Mouse (Mus musculus) CH12.LX (cell line): Measurements from ENCODE around the gene Ptprk. TPM values are rescaled to one million over a fixed set of nuclear protein-coding genes. Genes with fewer than 3 reads are reported as not detected.

Experiments
- DNase-seq: peaks from one replicate; pipeline ENCODE4 v3.0.0-alpha.2; 2013; ENCODE audit errors: extremely low read depth
- H3K27ac ChIP-seq: 2 replicates; pipeline ENCODE4 v1.5.1; 2012; ENCODE audit warnings: low read depth, mild to moderate bottlenecking, control low read depth, moderate library complexity; ENCODE audit not compliant: insufficient read depth
- H3K27me3 ChIP-seq: replicated peaks from 2 replicates; pipeline ENCODE3; 2012; ENCODE audit warnings: inconsistent platforms
- H3K36me3 ChIP-seq, 2 experiments: replicated peaks in 1 of 2; 2 replicates each; pipeline versions ENCODE3 to v1.6.1; 2012; ENCODE audit warnings: inconsistent platforms in 1 of 2, low read length in 1 of 2, mild to moderate bottlenecking in 1 of 2, mixed read lengths in 1 of 2, moderate library complexity in 1 of 2; ENCODE audit not compliant: control insufficient read depth in 1 of 2, insufficient read depth in 1 of 2
- H3K4me1 ChIP-seq, 2 experiments: 2 replicates each; pipeline ENCODE4 v1.6.1; 2012; ENCODE audit warnings: inconsistent platforms in 1 of 2, moderate library complexity in 1 of 2; ENCODE audit not compliant: insufficient read depth in 2 of 2, control insufficient read depth in 1 of 2
- H3K4me2 ChIP-seq: 2 replicates; pipeline ENCODE4 v1.6.1; 2012; ENCODE audit warnings: low read depth, mild to moderate bottlenecking, control low read depth; ENCODE audit not compliant: poor library complexity, insufficient read depth, severe bottlenecking
- H3K4me3 ChIP-seq, 3 experiments: fragments of 150-350 bp in 1 of 3; sonication (generic) in 1 of 3; replicated peaks in 1 of 3; 2 replicates each; pipeline versions ENCODE3 to v1.5.1; 2011 to 2012; ENCODE audit warnings: low read depth in 2 of 3, low read length in 2 of 3, mild to moderate bottlenecking in 2 of 3, moderate library complexity in 2 of 3, control low read depth in 1 of 3, improper control_type of control experiment in 1 of 3, inconsistent platforms in 1 of 3, mixed read lengths in 1 of 3; ENCODE audit not compliant: poor library complexity in 1 of 3
- H3K79me2 ChIP-seq: replicated peaks from 2 replicates; pipeline ENCODE4 v1.6.1; 2012; ENCODE audit warnings: mild to moderate bottlenecking, moderate library complexity; ENCODE audit not compliant: control insufficient read depth, poor library complexity, insufficient read depth, severe bottlenecking; ENCODE audit errors: extremely low read depth
- H3K9ac ChIP-seq: 2 replicates; pipeline ENCODE4 v1.6.1; 2012; ENCODE audit warnings: low read depth, mild to moderate bottlenecking, control low read depth, moderate library complexity; ENCODE audit not compliant: insufficient read depth
- H3K9me3 ChIP-seq: replicated peaks from 2 replicates; pipeline ENCODE3; 2012; ENCODE audit warnings: low read length, inconsistent platforms, mixed read lengths
- BHLHE40 ChIP-seq: IDR thresholded peaks from 2 replicates; pipeline ENCODE4 v1.6.1; 2011; ENCODE audit warnings: mild to moderate bottlenecking, low read depth, low read length, improper control_type of control experiment
- CHD2 ChIP-seq: IDR thresholded peaks from 2 replicates; pipeline ENCODE4 v1.6.1; 2011; ENCODE audit warnings: low read length, improper control_type of control experiment
- CTCF ChIP-seq, 2 experiments: IDR thresholded peaks in 1 of 2; conservative IDR thresholded peaks in 1 of 2; 2 replicates each; pipeline ENCODE4 v1.5.1; 2011 to 2012; ENCODE audit warnings: low read depth in 2 of 2, low read length in 2 of 2, improper control_type of control experiment in 1 of 2, inconsistent platforms in 1 of 2, mild to moderate bottlenecking in 1 of 2, moderate library complexity in 1 of 2
- HCFC1 ChIP-seq: IDR thresholded peaks from 2 replicates; pipeline ENCODE4 v1.6.1; 2012; ENCODE audit warnings: low read depth, mild to moderate bottlenecking, inconsistent platforms, low read length, improper control_type of control experiment
- JUN ChIP-seq: IDR thresholded peaks from 2 replicates; pipeline ENCODE4 v1.6.1; 2011; ENCODE audit warnings: low read depth, mild to moderate bottlenecking, low read length, improper control_type of control experiment, moderate library complexity; ENCODE audit not compliant: insufficient read depth
- MAFK ChIP-seq: IDR thresholded peaks from 2 replicates; pipeline ENCODE4 v1.6.1; 2011; ENCODE audit warnings: low read length, improper control_type of control experiment; ENCODE audit not compliant: insufficient replicate concordance
- MAX ChIP-seq: IDR thresholded peaks from 2 replicates; pipeline ENCODE4 v1.6.1; 2011; ENCODE audit warnings: low read length, improper control_type of control experiment
- MAZ ChIP-seq: IDR thresholded peaks from 2 replicates; pipeline ENCODE4 v1.6.1; 2012; ENCODE audit warnings: low read depth, mild to moderate bottlenecking, inconsistent platforms, low read length, improper control_type of control experiment, moderate library complexity
- MXI1 ChIP-seq: IDR thresholded peaks from 2 replicates; pipeline ENCODE4 v1.6.1; 2011; ENCODE audit warnings: mild to moderate bottlenecking, low read depth, low read length, improper control_type of control experiment
- NELFE ChIP-seq: IDR thresholded peaks from 2 replicates; pipeline ENCODE4 v1.6.1; 2011; ENCODE audit warnings: low read depth, low read length, improper control_type of control experiment
- POLR2A ChIP-seq: IDR thresholded peaks from 2 replicates; pipeline ENCODE4 v1.6.1; 2011; ENCODE audit warnings: low read depth, mild to moderate bottlenecking, improper control_type of control experiment, low read length
- SIN3A ChIP-seq: IDR thresholded peaks from 2 replicates; pipeline ENCODE4 v1.6.1; 2012; ENCODE audit warnings: low read length, improper control_type of control experiment, inconsistent platforms
- TCF12 ChIP-seq: IDR thresholded peaks from 2 replicates; pipeline ENCODE4 v1.6.1; 2014; ENCODE audit warnings: low read depth, mild to moderate bottlenecking, inconsistent platforms, low read length, improper control_type of control experiment
- ZC3H11A ChIP-seq: IDR thresholded peaks from 2 replicates; pipeline ENCODE4 v1.6.1; 2012; ENCODE audit warnings: low read depth, mild to moderate bottlenecking, inconsistent platforms, low read length, improper control_type of control experiment
- ZKSCAN1 ChIP-seq: IDR thresholded peaks from 2 replicates; pipeline ENCODE4 v1.6.1; 2012; ENCODE audit warnings: low read depth, inconsistent platforms, low read length, improper control_type of control experiment, borderline replicate concordance
- dilution Hi-C: fragments of 300-500 bp; cut with MboI; formaldehyde crosslinking; loops from 2 replicates; pipeline ENCODE4 v1.14.3; 2020; ENCODE audit warnings: low sequenced_read_pairs; ENCODE audit not compliant: extremely low pct_unique_long_range_greater_than_20kb, extremely low pct_ligation_motif_present
- in situ Hi-C: fragments of 300-500 bp; cut with MboI; formaldehyde crosslinking; loops from 3 replicates; pipeline ENCODE4 v1.14.3; 2019; ENCODE audit warnings: low sequenced_read_pairs, low pct_ligation_motif_present, low pct_unique_long_range_greater_than_20kb, mixed read lengths
- polyA plus RNA-seq: library from polyadenylated mRNA; unstranded; fragments of >175 nt; gene quantifications from 2 replicates; pipeline ENCODE4 v1.2.1, GENCODE M21; 2012; ENCODE audit warnings: low read depth; ENCODE audit not compliant: insufficient read length
- total RNA-seq, 2 experiments: library from RNA; depleted of rRNA; stranded (reverse); fragments of 300-350 nt in 1 of 2; fragments of >200 nt in 1 of 2; gene quantifications; 2 replicates each; pipeline ENCODE4 v1.2.3; 2012 to 2014

Ptprk gene
- total and polyA plus RNA-seq, 3 experiments, result not detected

DNA sequence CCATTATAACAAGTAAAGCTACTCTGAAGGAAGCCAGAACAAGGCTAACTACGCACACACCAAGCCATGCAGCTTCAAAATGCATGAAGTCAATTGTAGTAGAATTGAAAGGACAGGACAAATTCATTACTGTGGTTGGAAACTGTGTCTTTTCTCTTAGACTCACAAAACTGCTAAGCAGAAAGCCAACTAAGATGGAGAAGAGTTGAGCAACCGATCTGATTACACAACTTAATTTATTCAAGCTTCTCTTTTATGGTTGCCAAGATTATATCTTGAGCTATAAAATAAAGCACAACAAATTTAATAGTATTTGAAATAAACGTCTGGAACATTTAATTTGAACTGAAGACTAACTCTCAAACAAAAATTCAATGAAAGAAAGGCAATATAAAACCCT is 534.5 kb downstream of the Ptprk start:
- no peaks in the 10 kb centered on the region for H3K27me3 ChIP-seq
- H3K27ac ChIP-seq, result no peak overlapping the region
- no peak overlapping the region for H3K4me3 ChIP-seq
- no peak overlapping the region for H3K4me2 ChIP-seq
- H3K36me3 ChIP-seq, result no peaks in the 10 kb centered on the region
- H3K79me2 ChIP-seq, result no peaks in the 10 kb centered on the region
- DNase-seq, result no peak
- H3K4me1 ChIP-seq, result no peaks in the 10 kb centered on the region
- TF ChIP-seq BHLHE40 (no peak), HCFC1 (no peak), CHD2 (no peak), TCF12 (no peak), CTCF (conservative IDR thresholded peaks at IDR 0.05 in 1 of 2, IDR thresholded peaks at IDR 0.05 in 1 of 2; ENCODE audit: low read depth in 2 of 2, low read length in 2 of 2) (no peak), MAX (no peak), ZC3H11A (no peak)
- TF ChIP-seq, all 38 proteins: peak for 0
- dilution Hi-C loops, result no loop called here
- no peak overlapping the region for H3K9ac ChIP-seq
- H3K9me3 ChIP-seq, result no peaks in the 10 kb centered on the region
- in situ Hi-C loops, result no loop called here

DNA sequence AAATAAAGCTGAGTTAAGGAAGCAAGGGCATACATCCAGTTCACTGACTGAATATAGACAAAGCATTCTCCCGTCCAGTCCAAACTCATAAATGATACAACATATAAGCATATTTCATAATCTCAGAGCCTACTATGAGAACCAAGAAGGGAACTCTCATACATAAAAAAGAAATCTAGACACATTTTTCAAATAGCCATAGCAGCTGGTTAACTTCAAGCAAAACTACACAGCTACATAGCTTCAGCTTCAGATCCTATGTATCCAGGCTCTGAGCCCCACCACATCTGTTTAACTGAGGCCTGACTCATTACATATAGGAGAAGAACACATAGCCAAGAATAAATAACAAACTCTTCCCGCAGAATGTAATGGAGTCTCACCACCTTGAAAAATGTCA is 539.8 kb downstream of the Ptprk start:
- Histone ChIP-seq H3K27me3 (no peaks in the 10 kb centered on the region), H3K9me3 (no peaks in the 10 kb centered on the region), H3K9ac (no peak overlapping the region), H3K27ac (no peak overlapping the region), H3K79me2 (no peaks in the 10 kb centered on the region), H3K4me2 (no peak overlapping the region), H3K36me3 (no peaks in the 10 kb centered on the region), H3K4me3 (no peak overlapping the region), H3K4me1 (no peaks in the 10 kb centered on the region)
- TF ChIP-seq NELFE, result no peak
- DNase-seq, result no peak
- dilution Hi-C loops, result no loop called here
- in situ Hi-C loops, result no loop called here

DNA sequence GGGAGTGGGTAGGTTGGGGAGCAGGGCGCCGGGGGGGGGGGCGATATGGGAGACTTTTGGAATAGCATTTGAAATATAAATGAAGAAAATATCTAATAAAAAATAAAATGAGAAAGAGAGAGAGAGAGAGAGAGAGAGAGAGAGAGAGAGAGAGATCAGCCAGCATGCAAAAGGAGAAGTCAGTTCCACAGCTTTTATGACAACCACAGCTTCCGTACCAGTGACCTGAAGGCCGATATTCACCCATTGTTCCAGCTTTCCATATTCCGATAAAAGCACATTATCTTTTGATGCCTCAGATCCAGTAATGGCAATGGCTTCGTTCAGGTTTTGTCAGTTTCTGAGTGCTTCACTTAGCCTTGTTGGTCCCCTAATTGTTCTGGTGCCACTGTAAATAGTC is 542.6 kb downstream of the Ptprk start:
- in situ Hi-C loops, result no loop called here
- Histone ChIP-seq H3K9me3 (peaks cover 2% of the 10 kb centered on the region), H3K27me3 (no peaks in the 10 kb centered on the region), H3K9ac (no peak overlapping the region), H3K27ac (no peak overlapping the region), H3K79me2 (no peaks in the 10 kb centered on the region), H3K4me2 (no peak overlapping the region), H3K4me1 (no peaks in the 10 kb centered on the region), H3K36me3 (no peaks in the 10 kb centered on the region), H3K4me3 (no peak overlapping the region)
- no peak for TF ChIP-seq MXI1
- TF ChIP-seq SIN3A, result no peak
- no peak for TF ChIP-seq JUN
- no peak for TF ChIP-seq ZKSCAN1
- TF ChIP-seq POLR2A, result no peak
- no peak for TF ChIP-seq MAZ
- TF ChIP-seq MAFK, result no peak
- no peak for TF ChIP-seq HCFC1
- dilution Hi-C loops, result no loop called here
- DNase-seq, result no peak
